Mouse (Mus musculus): ENCODE data around the gene 2210011C24Rik.
A peak's percentile ranks its signal among the peaks of the same experiment; 100 is the strongest.
"Not testable (repeated sequence)": the region's sequence is repeated elsewhere in the genome, so short reads cannot be mapped to it uniquely, and the experiment has no call there.

Gene 2210011C24Rik

DNA sequence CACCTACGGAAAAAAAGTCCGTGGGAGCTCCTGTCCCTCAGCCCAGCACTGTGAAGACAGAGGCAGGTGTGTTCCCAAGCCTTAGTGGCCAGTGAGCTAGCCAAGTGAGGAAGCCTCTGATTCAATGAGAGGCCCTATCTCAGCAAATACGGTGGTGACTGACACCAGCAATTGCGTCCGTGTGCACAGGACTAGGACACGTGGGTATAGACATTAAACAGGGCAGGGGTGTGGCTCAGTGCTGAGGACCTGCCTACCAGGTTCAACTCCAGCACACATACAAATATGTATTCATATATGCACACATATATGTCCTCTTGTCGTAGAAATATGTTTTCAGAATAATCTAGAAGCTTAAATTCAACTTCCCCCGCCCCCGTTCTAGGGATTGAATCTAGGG lies 7.8 kb upstream of the 2210011C24Rik start:
- DNase-seq: no peak

DNA sequence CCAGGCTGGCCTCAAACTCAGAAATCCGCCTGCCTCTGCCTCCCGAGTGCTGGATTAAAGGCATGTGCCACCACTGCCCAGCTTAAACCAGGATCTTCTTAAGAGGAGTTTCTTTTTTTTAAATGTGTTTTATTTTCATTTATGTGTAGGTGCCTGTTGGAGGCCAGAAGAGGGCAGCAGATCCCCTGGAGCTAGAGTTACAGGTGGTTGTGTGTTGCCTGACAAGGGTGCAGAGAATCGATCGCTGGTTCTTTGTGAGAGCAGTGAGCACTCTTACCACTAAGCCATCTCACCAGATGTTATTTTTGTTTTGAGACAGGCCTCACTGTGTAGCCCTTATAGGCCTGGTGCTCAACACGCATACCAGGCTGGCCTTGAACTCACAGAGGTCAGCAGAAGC lies 3.9 kb upstream of the 2210011C24Rik start:
- DNase-seq: no peak

DNA sequence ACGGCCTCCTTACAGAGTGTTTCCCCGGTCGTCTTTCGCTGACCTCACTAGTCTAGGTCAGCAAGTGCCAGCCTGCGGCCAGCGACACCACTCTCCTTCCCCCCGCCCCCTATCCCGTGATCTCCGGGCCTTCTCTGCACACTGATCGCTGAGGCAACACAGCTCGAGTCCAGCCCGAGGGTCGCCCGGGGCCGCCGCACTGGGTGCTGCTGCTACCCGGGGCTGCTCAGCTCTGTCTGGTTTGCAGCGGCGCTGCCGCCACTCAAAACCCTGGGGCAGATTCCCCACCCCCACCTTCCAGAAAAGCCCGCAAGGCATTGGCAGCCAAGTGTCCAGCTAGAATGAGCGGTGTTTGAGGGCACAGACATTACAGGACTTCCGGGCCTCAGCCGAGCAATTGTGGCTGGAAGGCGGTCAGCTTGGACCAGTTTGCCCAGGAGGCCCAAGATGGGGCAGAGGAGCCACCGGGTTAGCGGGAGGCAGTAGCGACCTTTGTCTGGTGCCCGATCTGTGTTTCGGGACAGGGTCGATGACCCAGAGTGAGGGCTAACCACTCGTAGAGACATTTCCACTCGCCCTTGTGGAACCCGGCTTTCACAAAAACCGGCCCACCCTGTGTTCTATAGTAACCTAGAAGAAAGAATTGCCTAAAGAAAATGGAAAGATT lies 661 bp upstream of the 2210011C24Rik start:
- DNase-seq: peak in 1 of 2 experiments; percentile 43

DNA sequence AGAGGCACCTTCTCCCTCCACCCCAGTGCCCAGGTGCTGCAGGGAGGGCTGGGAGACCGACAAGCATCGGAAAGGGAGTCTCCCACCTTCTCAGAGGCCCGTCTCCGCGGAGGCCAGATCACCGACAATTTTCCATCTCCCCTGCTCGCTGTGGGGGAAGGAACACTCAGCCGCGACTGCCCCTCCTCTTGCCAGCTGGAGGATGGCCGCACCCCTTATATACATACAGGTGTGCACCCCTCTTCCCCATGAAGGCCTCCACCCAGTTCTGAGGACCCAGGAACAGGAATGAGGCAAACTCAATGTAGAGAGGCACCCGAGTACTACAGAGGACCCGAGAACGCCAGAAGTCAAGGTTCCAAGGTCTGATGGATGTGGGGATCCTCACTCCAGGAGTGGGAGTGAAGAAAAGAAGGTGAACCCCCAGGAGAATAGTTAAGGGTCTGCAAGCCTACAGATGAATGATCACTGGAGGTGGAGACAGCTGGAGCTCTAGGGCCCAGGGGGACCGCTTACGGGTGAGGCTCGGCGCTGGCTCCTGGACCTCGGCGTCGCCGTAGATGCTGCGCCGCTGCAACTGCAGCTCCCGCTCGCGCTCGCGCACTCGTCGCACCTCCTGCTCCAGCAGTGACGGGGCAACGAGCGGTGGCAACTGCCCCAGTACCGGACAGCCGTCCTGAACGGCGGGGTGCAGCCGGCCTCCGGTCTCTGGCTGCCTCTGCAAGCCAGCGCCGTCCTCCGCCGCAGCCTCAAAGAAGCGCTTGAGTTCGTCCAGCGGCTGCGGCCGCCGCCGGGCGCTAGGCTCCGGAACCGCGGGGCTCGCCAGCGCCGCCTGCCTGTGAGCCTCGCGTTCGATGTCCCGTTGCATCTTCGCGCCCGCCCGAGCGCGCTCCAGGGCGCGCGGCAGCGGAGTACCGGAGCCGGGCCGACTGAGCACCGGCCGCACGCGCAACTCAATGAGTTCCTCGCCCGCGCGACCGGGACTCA lies 1.1 kb downstream of the 2210011C24Rik start:
- DNase-seq: peak; percentile 86

DNA sequence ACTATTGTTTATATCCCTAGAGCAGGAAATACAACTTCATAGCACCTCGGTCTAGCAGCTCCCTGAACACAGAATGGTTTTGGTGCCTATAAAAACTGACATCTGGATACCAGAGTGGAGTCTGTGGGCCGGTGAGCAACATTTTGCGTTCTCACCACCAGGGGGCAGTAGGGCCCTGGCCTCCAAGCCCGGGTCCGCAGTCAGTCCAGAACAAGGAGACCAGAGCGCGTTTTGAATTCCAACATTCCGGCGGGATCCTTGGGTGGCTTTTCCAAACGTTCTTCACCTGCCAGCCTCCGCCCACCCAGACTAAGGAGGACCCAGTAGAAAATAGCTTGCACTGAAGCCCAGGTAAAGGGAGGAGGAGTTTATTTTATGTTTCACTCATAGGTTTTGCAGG lies 2.1 kb downstream of the 2210011C24Rik start:
- DNase-seq: peak; percentile 91 to 92

DNA sequence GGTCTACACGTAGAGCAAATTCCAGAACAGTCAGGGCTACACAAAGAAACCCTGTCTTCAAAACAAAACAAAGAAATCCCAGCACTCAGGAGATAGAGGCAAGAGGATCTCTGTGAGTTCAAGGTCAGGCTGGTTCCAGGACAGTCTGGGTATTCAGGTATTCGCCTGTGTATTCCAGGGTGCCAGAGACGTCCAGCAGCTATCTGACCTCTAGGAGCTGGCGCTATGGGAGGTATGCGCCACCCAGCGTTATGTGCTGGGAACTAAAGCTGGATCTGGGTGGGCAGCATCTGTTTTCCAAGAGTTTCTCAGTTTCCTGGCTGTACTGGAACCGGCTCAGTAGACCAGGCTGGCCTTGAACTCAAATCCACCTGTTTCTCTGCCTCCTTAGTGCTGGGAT lies 3.6 kb downstream of the 2210011C24Rik start:
- no peak for DNase-seq

DNA sequence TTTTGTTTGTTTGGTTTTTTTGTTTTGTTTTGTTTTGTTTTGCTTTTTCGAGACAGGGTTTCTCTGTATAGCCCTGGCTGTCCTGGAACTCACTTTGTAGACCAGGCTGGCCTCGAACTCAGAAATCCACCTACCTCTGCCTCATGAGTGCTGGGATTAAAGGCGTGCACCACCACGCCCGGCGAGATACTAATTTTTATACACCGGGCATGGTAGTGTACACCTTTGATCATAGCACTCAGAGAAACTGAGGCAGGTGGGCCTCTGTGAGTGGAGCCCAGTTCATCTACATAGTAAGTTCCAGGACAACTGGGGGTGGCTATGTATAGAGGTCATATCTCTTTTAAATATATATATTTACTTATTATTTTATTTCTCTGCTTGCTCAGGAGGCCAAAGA lies 6.5 kb downstream of the 2210011C24Rik start:
- not testable (repeated sequence) for DNase-seq

DNA sequence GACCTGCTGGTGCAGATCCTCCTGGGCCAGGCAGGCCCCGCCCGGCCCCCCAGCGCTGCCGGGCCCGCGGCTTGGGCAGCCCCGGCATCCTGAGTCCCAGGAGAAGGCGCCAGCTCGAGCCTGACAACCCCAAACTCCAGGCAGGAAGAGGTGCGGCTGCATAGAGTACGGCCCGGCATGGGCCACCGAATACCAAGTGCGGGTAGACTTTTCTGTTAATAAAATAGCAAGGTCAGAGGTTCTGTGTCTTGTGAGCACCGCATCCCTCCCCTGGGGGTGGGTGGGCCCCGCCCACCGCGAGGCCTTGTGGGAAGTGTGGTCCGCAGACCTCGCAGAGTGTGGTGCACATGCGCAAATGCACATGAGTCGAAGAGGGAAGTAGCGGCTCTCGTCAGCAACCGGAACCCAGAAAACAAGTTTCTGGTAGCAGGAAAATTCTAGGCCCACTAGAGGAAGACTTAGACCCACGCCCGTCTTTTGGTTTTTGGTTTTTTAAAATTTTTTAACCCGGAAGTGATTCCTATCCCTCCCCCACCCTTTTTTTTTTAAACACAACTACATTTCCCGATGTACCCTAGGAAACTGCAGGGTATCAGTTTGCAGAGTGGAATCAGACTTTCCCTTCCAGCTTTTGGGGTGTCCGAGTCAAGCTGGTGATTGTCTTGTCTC lies 7.3 kb downstream of the 2210011C24Rik start:
- DNase-seq: peak; percentile 94 to 96

DNA sequence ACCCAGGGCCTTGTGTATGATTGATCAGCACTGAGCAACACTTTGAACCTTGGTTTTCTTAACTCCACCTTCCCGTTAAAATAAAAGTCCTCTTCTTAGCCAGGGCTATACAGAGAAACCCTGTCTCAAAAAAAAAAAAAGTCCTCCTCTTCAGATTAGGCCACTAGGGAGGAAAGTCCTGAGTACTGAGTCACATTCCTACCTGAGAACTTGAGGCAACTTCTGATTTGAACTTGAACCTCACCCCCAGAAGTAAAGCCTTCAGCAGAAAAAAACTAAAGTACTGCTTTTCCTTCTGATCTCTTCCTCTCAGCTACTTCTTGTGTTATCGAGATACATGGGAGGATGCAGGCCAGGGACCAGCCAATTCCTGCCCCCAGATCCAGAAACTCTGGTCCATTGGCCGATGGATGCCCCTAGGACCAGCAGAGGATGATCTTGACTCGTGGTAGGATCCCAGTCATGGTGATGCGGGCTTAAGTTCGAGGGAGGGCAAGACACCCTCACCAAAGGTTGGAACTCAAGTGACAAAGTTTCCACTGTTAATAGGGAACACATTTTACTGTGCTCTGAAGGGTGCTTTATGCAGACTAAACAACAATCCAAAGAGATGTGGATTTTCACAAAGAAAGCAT lies 8.2 kb downstream of the 2210011C24Rik start:
- DNase-seq: no peak

DNA sequence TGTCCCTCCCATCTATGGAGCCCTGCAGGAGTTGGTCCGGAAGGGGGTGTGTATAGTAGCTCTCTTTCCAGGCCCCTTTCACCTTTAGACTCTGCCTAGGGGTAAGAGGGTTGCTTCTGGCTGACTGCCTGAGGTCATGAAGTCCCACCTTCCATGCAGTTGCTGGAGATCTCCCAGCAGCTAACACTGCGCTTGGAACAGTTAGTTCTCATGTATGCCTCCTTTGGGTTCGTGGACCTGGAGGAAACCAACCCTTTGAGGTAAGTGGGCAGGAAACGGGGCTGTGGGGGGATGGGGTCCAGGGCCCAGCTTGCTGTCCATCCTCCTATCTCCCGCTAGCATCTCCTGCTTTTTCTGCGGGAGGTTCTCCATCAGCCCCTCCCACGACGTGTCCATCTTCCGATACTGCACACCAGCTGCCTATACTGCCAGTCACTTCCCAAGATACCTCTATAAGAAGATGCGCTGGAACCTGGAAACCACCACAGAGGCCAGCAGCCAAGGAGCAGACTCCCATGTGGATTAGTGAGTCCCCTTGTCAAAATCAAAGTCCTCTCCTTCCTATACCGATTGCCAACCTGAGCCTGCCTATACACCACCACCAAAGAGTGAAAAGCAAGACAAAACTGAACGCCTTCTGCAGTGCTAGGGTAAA lies 8.9 kb downstream of the 2210011C24Rik start:
- no peak for DNase-seq

DNA sequence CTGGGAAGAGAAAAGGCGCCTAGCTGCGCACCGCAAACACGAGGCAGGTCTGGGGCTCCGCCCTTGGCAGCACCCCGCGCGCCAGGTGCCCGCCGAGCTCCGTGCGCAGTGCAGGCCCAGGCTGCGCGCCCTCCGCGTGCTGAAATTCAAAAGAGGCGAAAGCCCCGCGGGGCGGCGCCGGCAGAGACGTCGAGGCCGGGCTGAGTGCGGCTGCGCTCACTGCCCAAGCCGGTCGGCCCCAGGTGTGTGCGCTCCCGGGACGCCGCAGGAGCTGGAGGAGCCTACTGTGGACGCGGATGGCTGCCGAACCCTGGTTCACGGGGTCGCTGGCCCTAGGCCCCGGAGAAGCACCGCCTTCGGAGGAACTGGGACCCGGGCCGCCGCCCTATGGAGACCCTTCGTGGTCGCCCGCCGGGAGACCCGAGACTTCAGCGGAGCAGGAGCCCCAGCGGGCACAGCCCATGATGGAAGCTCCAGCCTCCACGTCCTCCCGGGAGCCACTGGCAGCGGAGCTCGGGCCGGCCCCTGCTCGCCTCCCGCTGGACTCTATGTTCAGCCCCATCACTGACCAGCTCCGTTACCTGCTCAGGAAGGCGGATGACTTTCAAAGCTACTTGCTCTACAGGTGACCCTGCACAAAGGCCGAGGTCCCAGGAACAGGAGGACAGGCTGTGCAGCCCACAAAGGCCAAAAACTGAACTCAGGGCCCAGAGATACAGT lies 10.5 kb downstream of the 2210011C24Rik start, which contains the start of gene 1700067K01Rik:
1700067K01Rik (plus strand) TSS at position 222 of the 720 bp plus-strand sequence.
- peak in 1 of 2 experiments; percentile 45 for DNase-seq

DNA sequence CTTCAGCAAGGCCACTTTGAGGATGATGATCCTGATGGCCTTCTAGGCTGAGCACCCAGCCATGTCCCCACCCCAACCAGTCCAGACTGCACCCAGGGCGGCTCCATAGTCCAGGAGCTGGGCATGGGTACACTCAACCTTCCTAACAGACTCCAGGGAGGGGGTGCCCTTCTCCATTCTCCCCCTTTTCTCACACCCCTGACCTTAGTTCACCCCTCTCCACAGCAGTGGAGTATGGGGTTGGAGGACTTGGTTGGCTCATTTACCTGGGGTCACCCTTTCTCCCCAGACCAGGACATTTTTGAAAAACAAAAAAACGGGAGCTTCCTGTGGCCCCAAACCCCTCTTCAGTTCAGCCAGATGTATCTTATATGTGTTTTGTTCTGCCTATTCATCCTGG lies 12.1 kb downstream of the 2210011C24Rik start:
- DNase-seq: no peak

DNA sequence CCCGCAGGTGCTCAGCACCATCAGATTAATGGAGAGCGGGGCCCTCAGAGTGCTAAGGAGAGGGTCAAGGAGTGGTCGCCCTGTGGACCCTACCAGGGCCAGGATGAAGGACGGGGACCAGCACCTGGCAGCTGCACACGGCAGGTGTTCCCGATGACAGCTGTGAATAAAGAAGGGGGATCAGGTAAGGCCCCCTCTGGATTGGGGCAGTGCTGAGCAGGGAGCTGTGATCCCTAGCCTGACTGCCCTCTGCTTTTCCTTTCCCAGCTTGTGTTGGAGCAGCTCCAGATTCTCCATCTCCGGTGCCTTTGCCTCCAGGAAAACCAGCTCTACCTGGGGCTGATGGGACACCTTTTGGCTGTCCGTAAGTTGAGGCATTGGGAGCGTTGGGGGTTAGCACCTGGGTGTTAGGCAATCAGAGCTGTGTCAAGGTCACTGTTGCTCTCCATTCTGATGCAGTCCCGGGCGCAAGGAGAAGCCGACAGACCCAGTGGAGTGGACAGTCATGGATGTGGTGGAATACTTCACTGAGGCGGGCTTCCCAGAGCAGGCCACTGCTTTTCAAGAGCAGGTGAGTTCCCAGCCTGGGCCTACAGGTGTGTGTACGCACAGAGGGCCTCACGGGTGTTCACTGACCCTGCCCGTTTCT lies 12.8 kb downstream of the 2210011C24Rik start:
- DNase-seq: no peak

DNA sequence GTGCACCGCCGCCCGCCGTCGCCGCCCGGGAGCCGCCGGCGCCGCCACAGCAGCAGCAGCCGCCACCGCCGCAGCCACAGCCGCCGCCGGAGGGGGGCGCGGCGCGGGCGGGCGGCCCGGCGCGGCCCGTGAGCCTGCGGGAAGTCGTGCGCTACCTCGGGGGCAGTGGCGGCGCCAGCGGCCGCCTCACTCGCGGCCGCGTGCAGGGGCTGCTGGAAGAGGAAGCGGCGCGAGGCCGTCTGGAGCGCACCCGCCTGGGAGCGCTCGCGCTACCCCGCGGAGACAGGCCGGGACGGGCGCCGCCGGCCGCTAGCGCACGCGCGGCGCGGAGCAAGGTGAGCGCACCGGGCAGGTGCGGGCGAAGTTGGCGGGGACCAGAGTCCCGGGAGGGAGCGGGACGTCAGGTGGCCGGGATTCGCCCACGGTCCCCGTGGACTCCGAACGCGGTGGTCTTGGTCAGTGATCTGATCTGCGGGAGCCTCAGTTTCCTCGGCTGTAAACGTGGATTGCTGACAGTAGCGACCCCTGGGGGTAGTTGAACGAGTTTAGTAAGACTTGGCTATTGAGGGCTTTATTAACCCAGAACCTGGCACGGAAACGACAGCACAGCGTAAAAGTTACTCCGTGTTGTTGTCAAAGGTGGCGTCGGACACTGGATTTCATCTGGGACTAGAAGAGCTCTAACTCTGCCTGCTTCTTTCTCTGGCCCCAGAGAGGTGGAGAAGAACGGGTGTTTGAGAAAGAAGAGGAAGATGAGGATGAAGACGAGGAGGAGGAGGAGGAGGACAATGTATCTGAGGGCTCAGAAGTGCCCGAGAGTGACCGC lies 13.5 kb downstream of the 2210011C24Rik start:
- peak; percentile 71 to 83 for DNase-seq

DNA sequence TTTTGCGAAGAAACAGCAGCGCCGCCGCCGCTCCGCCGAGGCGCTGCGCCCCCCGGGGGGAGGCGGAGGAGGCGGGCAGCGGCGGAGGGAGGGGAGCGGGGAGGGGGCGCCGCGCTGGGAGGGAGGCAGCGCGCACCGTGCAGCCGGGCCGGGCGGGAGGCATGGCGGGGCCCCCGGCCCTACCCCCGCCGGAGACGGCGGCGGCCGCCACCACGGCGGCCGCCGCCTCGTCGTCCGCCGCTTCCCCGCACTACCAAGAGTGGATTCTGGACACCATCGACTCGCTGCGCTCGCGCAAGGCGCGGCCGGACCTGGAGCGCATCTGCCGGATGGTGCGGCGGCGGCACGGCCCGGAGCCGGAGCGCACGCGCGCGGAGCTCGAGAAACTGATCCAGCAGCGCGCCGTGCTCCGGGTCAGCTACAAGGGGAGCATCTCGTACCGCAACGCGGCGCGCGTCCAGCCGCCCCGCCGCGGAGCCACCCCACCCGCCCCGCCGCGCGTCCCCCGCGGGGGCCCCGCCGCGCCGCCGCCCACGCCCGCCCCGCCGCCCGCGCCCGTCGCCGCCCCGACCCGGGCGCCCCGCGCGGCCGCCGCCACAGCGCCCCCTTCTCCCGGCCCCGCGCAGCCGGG lies 14.3 kb downstream of the 2210011C24Rik start, which contains the start of gene Samd1:
Samd1 (plus strand) TSS at position 162 of the 631 bp plus-strand sequence.
- DNase-seq: peak; percentile 63 to 79

DNA sequence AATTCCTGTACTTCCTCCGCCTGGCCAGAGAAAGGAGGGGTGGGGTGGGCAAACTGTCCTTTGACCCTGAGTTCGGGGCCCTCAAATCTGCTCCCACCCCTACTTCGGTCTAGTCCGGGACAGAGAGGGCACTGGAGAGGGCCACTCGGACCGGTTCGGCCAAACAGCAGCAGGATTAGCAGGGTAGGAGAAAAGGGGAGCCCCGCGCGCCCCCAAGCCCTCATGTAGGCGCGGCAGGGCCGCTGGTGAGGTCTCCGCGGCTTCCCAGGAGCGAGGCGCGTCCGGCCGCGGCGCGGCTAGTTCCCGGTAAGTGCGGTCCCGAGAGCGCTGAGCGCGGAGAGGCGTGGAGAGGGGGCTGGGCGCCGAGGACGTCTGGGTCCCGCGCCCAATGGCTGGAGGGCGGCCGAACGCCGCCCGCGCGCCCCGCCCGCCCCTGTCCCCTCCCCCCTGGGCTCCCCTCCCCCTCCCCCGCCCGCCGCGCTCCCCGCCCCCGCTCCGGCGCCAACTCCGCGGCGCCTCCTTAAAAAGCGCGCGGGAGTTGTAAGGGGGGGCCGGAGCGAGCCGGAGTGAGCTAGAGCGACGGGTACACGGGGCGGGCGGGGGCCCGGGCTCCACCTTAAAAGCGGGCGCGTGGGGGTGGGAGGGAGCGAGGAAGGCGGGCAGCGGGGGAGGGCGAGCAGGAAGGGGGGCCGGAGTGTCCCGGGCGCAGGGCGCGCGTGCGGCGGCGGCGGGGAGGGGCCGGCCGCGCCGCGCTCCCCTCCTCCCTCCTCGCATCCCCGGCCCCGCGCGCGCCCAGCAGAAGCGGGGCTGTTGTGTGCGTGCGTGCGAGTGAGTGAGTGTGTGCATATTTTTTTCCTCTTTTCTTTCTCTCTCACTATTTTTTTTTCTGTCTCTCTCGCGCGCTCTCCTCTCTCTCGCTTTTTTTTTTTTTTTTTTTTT lies 15.1 kb downstream of the 2210011C24Rik start:
- DNase-seq: peak; percentile 88 to 94

DNA sequence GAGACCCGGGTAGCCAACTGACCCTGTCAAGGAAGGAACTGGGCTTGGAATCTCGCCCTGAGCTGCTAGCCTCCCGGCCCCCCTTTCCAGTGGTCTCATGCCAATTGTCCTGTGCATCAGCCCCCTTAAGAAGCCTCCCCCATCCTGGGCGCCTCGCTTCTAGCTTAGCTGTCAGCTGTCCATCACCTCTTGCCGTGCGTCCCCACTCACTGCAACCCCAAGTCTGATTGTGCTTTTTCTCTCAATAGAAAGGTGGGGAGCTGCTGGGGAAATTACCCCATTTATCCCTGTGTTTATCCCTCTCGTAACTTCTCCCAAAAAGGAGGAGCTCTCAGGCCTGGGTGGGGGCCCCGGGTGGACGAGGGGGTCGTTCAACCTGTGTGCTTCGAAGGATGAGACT lies 16.0 kb downstream of the 2210011C24Rik start:
- DNase-seq: no peak

DNA sequence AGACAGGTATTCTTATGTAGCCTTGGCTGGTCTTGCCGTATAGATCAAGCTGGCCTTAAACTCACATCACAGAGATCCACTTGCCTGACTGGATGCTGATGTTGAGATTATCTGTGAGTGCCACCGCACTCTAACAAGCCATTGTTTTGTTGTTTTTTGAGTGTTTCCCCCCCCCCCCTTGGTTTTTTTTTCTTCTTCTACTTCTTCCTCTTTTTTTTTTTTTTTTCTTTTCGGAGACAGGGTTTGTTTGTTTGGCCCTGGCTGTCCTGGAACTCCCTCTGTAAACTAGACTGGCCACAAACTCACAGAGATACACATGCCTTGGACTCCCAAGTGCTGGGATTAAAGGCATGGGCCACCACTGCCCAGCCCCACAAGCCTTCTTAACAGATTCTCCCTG lies 17.9 kb downstream of the 2210011C24Rik start:
- no peak for DNase-seq
